Mouse (Mus musculus) ES-Bruce4 (cell line): Measurements from ENCODE around the gene Scube3.

ENCODE experiments used
- CTCF ChIP-seq: IDR thresholded peaks from one replicate; pipeline ENCODE4 v1.8.1; 2011; ENCODE audit warnings: low read depth, low read length
- EP300 ChIP-seq: IDR thresholded peaks from 2 replicates; pipeline ENCODE4 v1.6.1; 2011; ENCODE audit warnings: low read depth, low read length; ENCODE audit not compliant: insufficient read depth

GRCm38 (mm10) chr17:28100669-28101068 lies 41.3 kb upstream of the Scube3 start:
- TF ChIP-seq CTCF (no peak), EP300 (no peak)
